Mouse (Mus musculus) myocyte (in vitro differentiated cells): ENCODE results near the gene Ushbp1.
A peak's percentile ranks its signal among the peaks of the same experiment; 100 is the strongest.

ENCODE experiments used
- CEBPB ChIP-seq: IDR thresholded peaks from 2 replicates; pipeline ENCODE4 v1.6.1; 2011; ENCODE audit warnings: mild to moderate bottlenecking, moderate library complexity; ENCODE audit not compliant: poor library complexity, insufficient read depth, severe bottlenecking
- MYOD1 ChIP-seq, 3 experiments: IDR thresholded peaks; one replicate each; pipeline ENCODE4 v1.6.1; 2011; ENCODE audit warnings: control low read depth in 2 of 3, low read depth in 2 of 3, mild to moderate bottlenecking in 2 of 3, moderate library complexity in 1 of 3; ENCODE audit not compliant: insufficient read length in 2 of 3, control insufficient read depth in 1 of 3
- POLR2A ChIP-seq: IDR thresholded peaks from one replicate; pipeline ENCODE4 v1.6.1; 2011; ENCODE audit warnings: low read depth, mild to moderate bottlenecking, control low read depth, moderate library complexity; ENCODE audit not compliant: insufficient read length
- POLR2AphosphoS2 ChIP-seq: IDR thresholded peaks from one replicate; pipeline ENCODE4 v1.6.1; 2011; ENCODE audit warnings: low read depth, control low read depth; ENCODE audit not compliant: insufficient read length

DNA sequence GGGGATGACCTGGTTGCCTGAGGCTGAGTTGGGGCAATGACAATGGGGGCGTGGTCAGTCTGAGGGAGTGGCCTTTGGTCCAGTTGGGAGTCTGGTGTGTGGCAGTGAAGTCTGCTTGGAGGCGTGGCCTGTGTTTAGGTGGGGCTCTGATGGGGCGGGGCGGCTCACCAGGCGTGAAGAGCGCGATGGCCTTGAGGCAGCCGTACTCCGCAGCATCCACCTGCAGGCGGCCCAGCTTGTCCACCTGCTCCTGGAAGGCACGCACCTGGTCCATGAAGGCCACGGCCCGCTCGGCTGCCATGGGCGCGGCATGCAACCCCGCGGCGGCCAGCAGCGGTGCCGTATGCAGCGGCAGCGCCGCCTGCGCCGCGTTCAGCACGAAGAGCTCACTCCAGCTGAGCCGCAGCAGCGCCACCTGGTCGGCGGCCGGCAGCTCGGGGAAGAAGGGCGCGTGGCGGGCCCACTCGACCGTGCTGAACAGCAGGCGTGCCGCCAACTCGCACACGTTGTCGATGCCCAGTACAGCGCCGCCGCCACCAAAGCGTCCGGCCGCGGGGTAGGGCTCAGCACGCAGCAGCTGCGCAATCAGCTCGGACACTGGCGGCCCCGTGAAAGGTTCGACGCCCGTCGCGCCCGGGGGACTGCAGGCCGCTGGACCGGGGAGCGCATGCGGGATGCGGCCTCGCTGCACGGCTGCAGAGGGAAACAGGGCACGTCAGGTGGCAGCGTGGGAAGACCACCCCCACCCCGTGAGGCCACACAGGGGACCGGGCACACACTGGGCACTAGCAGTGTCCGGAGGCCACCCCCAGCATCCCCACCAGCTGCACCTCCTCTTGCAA is 19.8 kb downstream of the Ushbp1 start:
- TF ChIP-seq MYOD1 (IDR thresholded peaks at IDR 0.05; ENCODE audit: control insufficient read depth in 1 of 3, insufficient read length in 2 of 3, low read depth in 2 of 3) (no peak), POLR2A (no peak), POLR2AphosphoS2 (peak; percentile 41), CEBPB (no peak)
